Mouse (Mus musculus) brain, embryonic 14.5 days (tissue): ENCODE results near the gene Trpm6.

ENCODE experiments used
- CTCF ChIP-seq: fragments of 200-500 bp; IDR thresholded peaks from 2 replicates; pipeline ENCODE4 v1.5.1; 2012; ENCODE audit warnings: inconsistent platforms, mild to moderate bottlenecking, moderate library complexity, borderline replicate concordance; ENCODE audit not compliant: insufficient read depth, insufficient read length; ENCODE audit errors: extremely low read depth
- POLR2A ChIP-seq: fragments of 200-500 bp; IDR thresholded peaks from 2 replicates; pipeline ENCODE4 v1.6.1; 2012; ENCODE audit warnings: mild to moderate bottlenecking, inconsistent platforms, borderline replicate concordance; ENCODE audit not compliant: poor library complexity, insufficient read depth, insufficient read length, severe bottlenecking; ENCODE audit errors: extremely low read depth

DNA sequence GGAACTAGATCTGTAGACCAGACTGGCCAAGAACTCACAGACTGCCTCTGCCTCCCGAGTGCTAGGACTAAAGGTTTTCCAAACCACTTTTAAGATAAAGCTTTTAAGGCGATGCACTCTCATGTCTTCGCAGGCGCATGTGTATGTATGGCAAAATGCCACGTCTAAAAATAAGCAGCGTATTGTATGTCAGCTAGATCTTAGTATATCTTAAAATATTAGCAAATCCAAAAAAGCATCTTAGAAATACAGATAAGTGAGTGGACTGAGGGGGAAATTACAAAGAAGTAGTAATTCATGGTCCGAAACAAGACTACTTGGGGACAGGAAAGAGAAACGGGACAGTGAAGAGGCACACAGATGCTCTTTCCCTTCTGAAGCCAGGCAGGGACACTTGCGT is 38.2 kb upstream of the Trpm6 start:
- TF ChIP-seq CTCF (no peak), POLR2A (no peak)
